Mouse (Mus musculus): Measurements from ENCODE around the gene Rnf150.

Gene Rnf150

GRCm38 (mm10) chr8:83028211-83028610 is 165.1 kb downstream of the Rnf150 start:
- no peak for DNase-seq

GRCm38 (mm10) chr8:83032800-83033199 is 169.6 kb downstream of the Rnf150 start:
- DNase-seq = no peak

GRCm38 (mm10) chr8:83035141-83035540 is 172.0 kb downstream of the Rnf150 start:
- no peak for DNase-seq

GRCm38 (mm10) chr8:83036521-83037166 is 173.5 kb downstream of the Rnf150 start:
- DNase-seq = no peak

GRCm38 (mm10) chr8:83037321-83037720 is 174.2 kb downstream of the Rnf150 start:
- DNase-seq = no peak

GRCm38 (mm10) chr8:83038575-83038974 is 175.4 kb downstream of the Rnf150 start:
- DNase-seq = no peak

- DNase-seq = no peak
Observed at GRCm38 (mm10) chr8:83041440-83041839, 178.3 kb downstream of the Rnf150 start.

- no peak for DNase-seq
Observed at GRCm38 (mm10) chr8:83046912-83047311, 183.8 kb downstream of the Rnf150 start.

- DNase-seq = no peak
Observed at GRCm38 (mm10) chr8:83048527-83048926, 185.4 kb downstream of the Rnf150 start.

- no peak for DNase-seq
Observed at GRCm38 (mm10) chr8:83049171-83049601, 186.0 kb downstream of the Rnf150 start.

- DNase-seq = no peak
Observed at GRCm38 (mm10) chr8:83049616-83050015, 186.5 kb downstream of the Rnf150 start.

- no peak for DNase-seq
Observed at GRCm38 (mm10) chr8:83052896-83053295, 189.7 kb downstream of the Rnf150 start.

GRCm38 (mm10) chr8:83054801-83055200 is 191.6 kb downstream of the Rnf150 start:
- DNase-seq = no peak

- DNase-seq = no peak
Observed at GRCm38 (mm10) chr8:83058951-83059350, 195.8 kb downstream of the Rnf150 start.

- DNase-seq = no peak
Observed at GRCm38 (mm10) chr8:83060076-83060475, 196.9 kb downstream of the Rnf150 start.

GRCm38 (mm10) chr8:83061257-83061656 is 198.1 kb downstream of the Rnf150 start:
- DNase-seq = no peak

- DNase-seq = no peak
Observed at GRCm38 (mm10) chr8:83061873-83062272, 198.7 kb downstream of the Rnf150 start.

GRCm38 (mm10) chr8:83062276-83062675 is 199.1 kb downstream of the Rnf150 start:
- DNase-seq = no peak

- peak; percentile 24 to 26 for DNase-seq
Observed at GRCm38 (mm10) chr8:83064096-83064495, 200.9 kb downstream of the Rnf150 start.

- DNase-seq = no peak
Observed at GRCm38 (mm10) chr8:83066076-83066475, 202.9 kb downstream of the Rnf150 start.

- DNase-seq = no peak
Observed at GRCm38 (mm10) chr8:83066846-83067245, 203.7 kb downstream of the Rnf150 start.

GRCm38 (mm10) chr8:83067906-83068305 is 204.8 kb downstream of the Rnf150 start:
- DNase-seq = no peak

GRCm38 (mm10) chr8:83074248-83074647 is 211.1 kb downstream of the Rnf150 start:
- no peak for DNase-seq

GRCm38 (mm10) chr8:83076621-83077020 is 213.5 kb downstream of the Rnf150 start:
- DNase-seq = no peak

- no peak for DNase-seq
Observed at GRCm38 (mm10) chr8:83077329-83077728, 214.2 kb downstream of the Rnf150 start.
